Mouse (Mus musculus): Measurements from ENCODE around the gene Kdm4c.
"Not testable (repeated sequence)": the region's sequence is repeated elsewhere in the genome, so short reads cannot be mapped to it uniquely, and the experiment has no call there.

Gene Kdm4c

GRCm38 (mm10) chr4:74242176-74242575 lies at the start of gene Kdm4c:
Gene Kdm4c (plus strand): TSS chr4:74242497.
- DNase-seq (ENCODE audit: low spot score in 2 of 2), result no peak

DNA sequence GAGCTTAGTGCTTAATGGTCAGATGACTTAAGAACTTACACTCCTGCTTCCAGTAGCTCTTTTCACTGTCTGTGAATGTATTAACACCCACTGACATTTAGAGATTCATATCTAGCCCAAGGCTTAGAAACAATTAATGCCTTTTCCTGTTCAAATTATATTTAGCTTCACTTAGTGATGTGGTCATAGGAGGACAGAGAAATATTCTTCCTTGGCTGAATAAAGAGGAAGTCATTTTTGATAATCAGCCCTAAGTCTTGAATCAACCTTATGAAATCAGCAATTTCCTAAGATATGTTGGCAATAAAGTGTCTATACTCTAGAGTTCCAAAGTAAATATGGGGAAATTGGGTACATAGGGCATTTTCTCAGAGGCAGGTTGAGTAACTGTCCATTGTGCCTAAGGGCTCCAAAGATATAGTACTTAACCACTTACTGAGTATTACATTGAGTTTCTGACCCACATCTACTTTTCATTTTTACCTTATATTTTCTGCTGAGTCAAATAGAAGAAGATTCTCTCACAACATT lies 41.0 kb upstream of the Kdm4c start:
- DNase-seq (ENCODE audit: low spot score in 2 of 2), result no peak

GRCm38 (mm10) chr4:74221780-74222179 lies 20.5 kb upstream of the Kdm4c start:
- DNase-seq (ENCODE audit: low spot score in 2 of 2), result not testable (repeated sequence)

- DNase-seq (ENCODE audit: low spot score in 2 of 2), result peak in 1 of 2 experiments; percentile 25
Observed at GRCm38 (mm10) chr4:74222360-74222759, 19.9 kb upstream of the Kdm4c start.

- DNase-seq (ENCODE audit: low spot score in 2 of 2), result no peak
Observed at GRCm38 (mm10) chr4:74224210-74224609, 18.1 kb upstream of the Kdm4c start.

GRCm38 (mm10) chr4:74230994-74231393 lies 11.3 kb upstream of the Kdm4c start:
- peak; percentile 10 to 16 for DNase-seq (ENCODE audit: low spot score in 2 of 2)

GRCm38 (mm10) chr4:74231405-74231804 lies 10.9 kb upstream of the Kdm4c start:
- peak; percentile 5 to 52 for DNase-seq (ENCODE audit: low spot score in 2 of 2)

- no peak for DNase-seq (ENCODE audit: low spot score in 2 of 2)
Observed at GRCm38 (mm10) chr4:74233534-74233933, 8.8 kb upstream of the Kdm4c start.

DNA sequence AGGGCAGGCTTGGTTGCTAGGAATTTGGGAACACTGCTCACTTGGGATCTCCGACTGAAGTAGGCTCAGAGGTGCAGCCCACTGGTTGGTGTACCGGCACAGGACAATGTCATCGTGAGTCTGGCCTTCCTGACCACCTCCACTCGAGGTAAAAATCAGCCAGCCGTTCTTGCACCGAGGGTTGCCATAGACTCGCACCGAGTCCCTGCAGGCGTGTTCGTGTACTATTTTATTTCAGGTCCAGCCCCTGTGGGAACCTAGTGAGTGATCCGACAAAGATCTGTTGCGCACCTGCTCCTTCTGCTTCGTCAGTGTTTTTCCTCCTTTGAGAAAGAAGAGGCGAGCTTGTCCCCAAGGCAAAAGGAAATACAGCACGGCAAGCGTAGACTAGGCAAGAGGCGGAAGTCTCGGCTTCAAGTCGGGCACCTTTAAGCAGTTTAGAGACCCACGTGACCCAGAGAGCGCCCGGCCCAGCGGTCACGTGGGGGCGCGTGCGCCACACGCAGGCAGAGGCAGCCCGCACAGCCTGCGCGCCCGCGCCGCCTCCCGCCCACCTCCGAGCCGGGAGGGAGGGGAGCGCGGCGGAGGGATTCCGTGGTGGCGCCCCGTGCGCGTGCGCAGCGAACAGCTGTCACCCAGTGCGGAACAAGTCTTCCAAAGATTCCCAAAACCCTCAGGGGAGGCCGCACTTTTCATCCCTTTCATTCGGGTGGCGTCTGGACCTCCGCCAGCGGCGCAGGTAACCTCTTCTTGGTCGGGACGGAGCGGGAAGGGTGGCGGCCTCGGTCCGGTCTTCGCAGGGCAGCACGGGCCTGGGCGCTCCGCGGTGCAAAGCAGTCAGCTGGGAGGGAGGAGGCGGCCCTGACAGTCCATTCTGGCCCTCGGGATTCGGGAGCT lies 9.3 kb downstream of the Kdm4c start:
- peak; percentile 94 to 96 for DNase-seq (ENCODE audit: low spot score in 2 of 2)

DNA sequence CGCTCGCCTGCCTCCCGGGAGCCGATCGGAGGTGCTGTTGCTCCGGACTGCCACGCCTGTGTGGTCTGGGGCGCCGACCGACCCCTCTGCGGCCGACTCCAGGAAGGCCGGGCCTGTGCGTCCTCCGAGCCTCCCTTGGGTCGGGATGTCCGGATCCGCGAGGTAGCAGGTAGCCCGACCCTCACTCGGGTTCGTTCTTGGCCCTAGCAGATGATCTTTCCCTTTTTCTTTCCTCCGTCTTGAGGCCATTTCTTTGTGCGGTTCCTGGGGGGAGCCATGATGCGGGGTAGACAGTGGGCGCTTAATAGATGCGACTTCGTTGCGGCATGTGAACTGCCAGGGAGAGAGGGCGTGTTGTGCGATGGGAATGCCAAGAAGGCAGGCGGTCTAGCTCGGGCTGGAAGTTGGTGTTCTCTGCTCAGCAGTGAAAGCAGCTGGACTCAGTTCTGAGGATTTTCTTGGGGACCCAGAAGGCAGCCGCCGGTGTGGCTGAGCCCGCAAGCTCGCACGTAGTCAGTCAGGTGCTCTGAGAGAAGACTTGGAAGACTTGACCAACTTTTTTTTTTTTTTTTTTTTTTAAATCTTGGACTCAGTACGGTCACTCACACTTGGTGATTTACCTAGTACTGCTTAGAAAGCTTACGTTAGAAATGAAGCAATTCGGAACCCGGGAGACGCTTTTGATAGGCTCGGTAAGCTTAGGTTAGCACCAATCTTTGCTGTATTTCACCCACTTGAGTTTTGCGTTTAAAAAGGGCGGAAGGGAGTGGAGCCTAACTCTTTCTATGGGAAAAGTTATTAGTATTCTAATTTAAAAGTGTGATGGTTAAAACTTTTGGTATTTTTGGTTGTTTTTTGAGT lies 10.2 kb downstream of the Kdm4c start:
- DNase-seq (ENCODE audit: low spot score in 2 of 2), result peak in 1 of 2 experiments; percentile 6

GRCm38 (mm10) chr4:74257882-74258281 lies 15.6 kb downstream of the Kdm4c start:
- DNase-seq (ENCODE audit: low spot score in 2 of 2), result no peak

- no peak for DNase-seq (ENCODE audit: low spot score in 2 of 2)
Observed at GRCm38 (mm10) chr4:74258538-74258937, 16.2 kb downstream of the Kdm4c start.

GRCm38 (mm10) chr4:74259331-74259730 lies 17.0 kb downstream of the Kdm4c start:
- DNase-seq (ENCODE audit: low spot score in 2 of 2), result no peak

DNA sequence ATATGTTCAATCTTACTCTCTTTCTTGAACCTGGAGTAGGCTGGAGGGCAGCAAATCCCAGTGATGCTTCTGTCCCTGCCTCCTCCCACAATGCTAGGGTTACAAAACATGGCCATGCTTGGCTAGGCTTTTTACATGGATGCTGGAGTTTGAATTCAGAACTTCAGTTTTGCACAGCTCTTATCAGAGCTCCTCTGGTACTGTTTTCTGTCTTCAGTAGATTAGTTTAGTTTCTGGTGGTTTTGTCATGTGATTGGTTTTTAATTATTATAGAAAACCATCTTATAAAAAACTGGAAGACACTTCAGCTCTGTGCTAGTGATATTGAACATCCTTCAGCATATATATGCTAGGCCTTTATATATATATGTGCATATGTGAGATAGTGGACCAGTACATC lies 19.6 kb downstream of the Kdm4c start:
- no peak for DNase-seq (ENCODE audit: low spot score in 2 of 2)

GRCm38 (mm10) chr4:74264428-74264955 lies 22.2 kb downstream of the Kdm4c start:
- no peak for DNase-seq (ENCODE audit: low spot score in 2 of 2)

DNA sequence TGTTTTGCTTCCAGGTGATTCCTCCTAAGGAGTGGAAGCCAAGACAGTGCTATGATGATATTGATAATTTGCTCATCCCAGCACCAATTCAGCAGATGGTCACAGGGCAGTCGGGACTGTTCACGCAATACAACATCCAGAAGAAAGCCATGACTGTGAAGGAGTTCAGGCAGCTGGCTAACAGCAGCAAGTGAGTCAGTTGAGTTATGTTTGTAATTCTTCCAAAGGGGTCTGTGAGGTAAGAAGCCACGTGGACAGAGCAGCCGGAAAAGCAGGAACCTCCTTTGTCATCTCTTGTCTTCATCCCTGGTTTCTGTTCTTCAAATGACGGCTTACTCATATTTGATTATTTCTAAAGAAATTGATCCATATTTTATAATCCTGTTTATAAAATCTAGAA lies 28.9 kb downstream of the Kdm4c start:
- DNase-seq (ENCODE audit: low spot score in 2 of 2), result no peak

- DNase-seq (ENCODE audit: low spot score in 2 of 2), result no peak
Observed at GRCm38 (mm10) chr4:74277486-74277885, 35.2 kb downstream of the Kdm4c start.

DNA sequence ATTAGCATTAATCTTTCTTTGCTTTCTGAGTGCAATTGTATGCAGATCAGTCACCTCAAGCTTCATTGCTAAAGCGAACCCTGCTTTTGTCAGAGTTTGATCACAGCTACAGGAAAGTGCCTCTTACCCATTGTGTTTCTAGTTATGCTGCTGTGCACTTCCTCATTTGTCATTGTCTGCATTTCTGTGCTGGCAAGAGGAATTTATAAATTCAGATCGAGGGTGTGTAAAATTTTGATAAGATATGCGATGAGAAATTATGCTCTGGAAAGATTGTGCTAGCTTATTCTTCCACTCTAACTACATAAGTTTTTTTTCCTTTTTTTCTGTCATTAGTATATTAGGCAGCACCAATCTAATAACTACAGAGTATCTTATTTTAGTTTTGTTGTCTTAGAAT lies 37.9 kb downstream of the Kdm4c start:
- DNase-seq (ENCODE audit: low spot score in 2 of 2), result no peak

DNA sequence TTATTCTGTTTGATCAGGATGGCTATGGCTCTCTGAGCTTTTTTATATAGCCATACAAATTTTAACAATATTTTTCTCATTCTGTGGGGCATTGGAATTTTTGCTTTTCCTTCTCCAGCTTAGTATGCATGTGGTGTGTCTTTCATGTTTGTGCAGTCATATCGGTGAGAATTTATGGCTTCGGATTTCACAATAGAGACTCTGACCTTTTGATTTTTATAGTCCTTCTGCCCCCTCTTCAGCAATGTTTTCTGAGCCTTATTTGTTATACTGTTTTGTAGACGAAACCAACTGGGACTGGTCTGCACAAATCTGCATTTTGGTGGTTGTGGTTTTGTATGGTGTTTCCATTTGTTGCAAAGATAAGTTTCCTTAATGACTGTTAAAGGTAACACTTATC lies 45.6 kb downstream of the Kdm4c start:
- DNase-seq (ENCODE audit: low spot score in 2 of 2), result no peak

DNA sequence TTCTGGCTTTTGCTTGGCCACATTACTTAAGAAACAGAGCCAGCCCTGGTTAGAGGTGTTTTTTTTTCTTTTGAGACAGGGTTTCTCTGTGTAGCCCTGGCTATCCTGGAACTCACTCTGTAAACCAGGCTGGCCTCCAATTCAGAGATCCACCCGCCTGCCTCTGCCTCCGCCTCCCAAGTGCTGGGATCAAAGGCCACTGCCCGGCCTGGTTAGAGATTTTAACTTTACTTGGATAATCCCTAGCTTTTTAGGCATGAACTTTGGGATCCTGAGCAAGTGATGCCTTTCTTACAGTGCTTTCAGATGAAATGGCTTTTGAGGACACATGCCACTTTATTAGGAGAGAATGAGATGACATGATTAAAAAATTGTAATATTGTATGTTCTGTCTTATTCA lies 52.4 kb downstream of the Kdm4c start:
- DNase-seq (ENCODE audit: low spot score in 2 of 2), result no peak

DNA sequence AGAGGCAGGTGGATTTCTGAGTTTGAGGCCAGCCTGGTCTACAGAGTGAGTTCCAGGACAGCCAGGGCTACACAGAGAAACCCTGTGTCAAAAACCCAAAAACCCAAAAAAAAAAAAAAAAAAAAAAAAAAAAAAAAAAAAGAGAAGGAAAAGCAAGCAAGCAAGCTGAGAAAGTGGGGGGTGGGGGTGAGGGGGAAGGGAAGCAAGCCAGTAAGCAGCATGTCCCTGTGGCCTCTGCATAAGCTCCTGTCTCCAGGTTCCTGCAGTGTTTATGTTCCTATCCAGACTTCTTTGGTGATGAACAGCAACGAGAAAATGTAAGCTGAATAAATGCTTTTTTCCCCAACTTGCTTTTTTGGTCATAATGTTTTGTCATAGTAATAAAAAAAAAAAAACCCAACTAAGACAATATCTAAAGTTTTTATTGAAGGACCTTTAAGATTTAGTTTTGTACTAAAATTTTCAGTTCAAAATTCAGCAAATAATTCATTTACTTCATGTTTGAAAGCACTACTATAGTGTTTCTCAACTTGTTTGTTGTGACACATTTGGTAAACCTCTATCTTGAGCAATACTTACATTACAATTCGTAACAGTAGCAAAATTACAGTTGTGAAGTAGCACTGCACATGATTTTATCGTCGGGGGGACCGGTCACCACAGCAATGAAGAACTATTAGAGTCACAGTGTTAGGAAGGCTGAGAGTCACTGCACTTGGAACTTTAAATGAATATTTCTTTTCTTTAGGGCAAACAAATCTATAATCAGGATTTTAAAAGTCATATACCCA lies 63.2 kb downstream of the Kdm4c start:
- no peak for DNase-seq (ENCODE audit: low spot score in 2 of 2)

Measured in thymus, postnatal 10 days (tissue).